Mouse (Mus musculus): ENCODE data around the gene Plcxd3.

- TF ChIP-seq CTCF (IDR thresholded peaks at IDR 0.05): no peak
- TF ChIP-seq EP300 (IDR thresholded peaks at IDR 0.05; ENCODE audit: insufficient read depth, low read depth, low read length): no peak
- TF ChIP-seq POLR2A (IDR thresholded peaks at IDR 0.05; ENCODE audit: insufficient read depth, low read depth, low read length): no peak
Measured at GRCm38 (mm10) chr15:4559121-4559520, 183.8 kb downstream of the Plcxd3 start.

All from heart, adult 2 months (tissue).